Mouse (Mus musculus): Measurements from ENCODE around the gene St3gal2. TPM values are rescaled to one million over a fixed set of nuclear protein-coding genes. Genes with fewer than 3 reads are reported as not detected.
"Not testable (repeated sequence)": the region's sequence is repeated elsewhere in the genome, so short reads cannot be mapped to it uniquely, and the experiment has no call there.

The St3gal2 gene
- polyA plus RNA-seq, 1 experiment from 2014 or later = 25.2 TPM

DNA sequence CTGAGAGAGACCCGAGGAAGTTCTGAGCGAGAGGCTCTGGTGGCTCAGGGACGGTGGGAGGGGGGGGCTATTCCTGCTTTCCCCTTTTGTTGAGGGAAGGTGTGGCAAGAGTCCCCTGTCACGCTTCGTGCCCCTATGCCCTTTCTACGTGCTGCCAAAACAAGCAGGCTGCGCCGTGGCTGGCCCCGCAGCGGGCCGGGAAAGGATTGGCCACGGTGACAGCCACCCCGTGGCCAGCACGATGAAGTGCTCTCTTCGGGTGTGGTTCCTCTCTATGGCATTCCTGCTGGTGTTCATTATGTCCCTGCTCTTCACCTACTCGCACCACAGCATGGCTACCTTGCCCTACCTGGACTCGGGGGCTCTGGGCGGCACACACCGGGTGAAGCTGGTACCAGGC is 37.7 kb downstream of the St3gal2 start:
- 91% methylated on average over 19 of the region's 19 CpGs for WGBS
- H3K27ac ChIP-seq (replicated peaks) = no peak overlapping the region
- ATAC-seq (ENCODE audit: low read depth) = no peak

DNA sequence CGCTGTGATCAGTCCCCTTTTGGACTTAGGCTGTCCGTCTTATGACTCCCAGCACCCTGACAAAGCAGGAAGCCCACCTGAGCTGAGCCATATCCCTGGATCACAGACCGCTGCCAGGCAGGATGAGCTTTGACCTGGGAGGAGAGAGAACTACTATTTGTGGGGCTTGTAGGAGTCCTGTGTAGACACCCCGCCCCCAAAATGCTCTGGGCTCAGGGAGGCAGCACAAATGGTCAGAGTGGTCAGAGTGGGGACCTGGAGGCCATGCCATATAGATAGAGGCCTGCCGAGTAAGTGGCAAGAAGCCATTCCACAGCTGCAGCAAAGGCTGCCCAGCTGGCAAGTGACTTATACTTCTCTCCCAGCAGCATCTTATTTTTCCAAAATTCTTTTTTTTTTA is 38.4 kb downstream of the St3gal2 start:
- H3K9me3 ChIP-seq = no peaks in the 10 kb centered on the region
- H3K4me1 ChIP-seq (replicated peaks) = peaks cover 17% of the 10 kb centered on the region
- no peaks in the 10 kb centered on the region for H3K27me3 ChIP-seq
- 75% methylated on average over 5 of the region's 5 CpGs for WGBS
- no peak overlapping the region for H3K9ac ChIP-seq
- no peak overlapping the region for H3K4me3 ChIP-seq
- no peak for ATAC-seq (ENCODE audit: low read depth)
- H3K36me3 ChIP-seq = peaks cover 50% of the 10 kb centered on the region
- H3K4me2 ChIP-seq = no peak overlapping the region
- no peak overlapping the region for H3K27ac ChIP-seq (replicated peaks)

More for the DNA sequence above, 37.7 kb downstream of the St3gal2 start:
- peaks cover 47% of the 10 kb centered on the region for H3K36me3 ChIP-seq
- H3K9me3 ChIP-seq = no peaks in the 10 kb centered on the region
- no peak overlapping the region for H3K4me3 ChIP-seq
- no peak overlapping the region for H3K4me2 ChIP-seq
- H3K9ac ChIP-seq = no peak overlapping the region
- H3K4me1 ChIP-seq (replicated peaks) = peaks cover 17% of the 10 kb centered on the region
- H3K27me3 ChIP-seq = no peaks in the 10 kb centered on the region

DNA sequence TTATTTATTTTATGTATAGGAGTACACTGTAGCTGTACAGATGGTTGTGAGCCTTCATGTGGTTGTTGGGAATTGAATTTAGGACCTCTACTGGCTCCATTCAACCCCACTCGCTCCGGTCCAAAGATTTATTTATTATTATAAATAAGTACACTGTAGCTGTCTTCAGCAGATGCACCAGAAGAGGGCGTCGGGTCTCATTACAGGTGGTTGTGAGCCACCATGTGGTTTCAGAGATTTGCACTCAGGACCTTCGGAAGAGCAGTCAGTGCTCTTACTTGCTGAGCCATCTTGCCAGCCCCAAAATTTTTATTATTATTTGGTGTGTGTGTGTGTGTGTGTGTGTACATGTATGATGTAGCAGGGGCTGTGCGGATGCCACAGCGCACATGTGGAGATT is 38.8 kb downstream of the St3gal2 start:
- ATAC-seq (ENCODE audit: low read depth); H3K27ac ChIP-seq (replicated peaks); H3K4me3 ChIP-seq; H3K4me2 ChIP-seq; H3K27me3 ChIP-seq; H3K9ac ChIP-seq; H3K9me3 ChIP-seq: not testable (repeated sequence)
- Histone ChIP-seq H3K36me3 (peaks cover 52% of the 10 kb centered on the region), H3K4me1 (replicated peaks) (peaks cover 17% of the 10 kb centered on the region)
- WGBS = 91% methylated on average over 7 of the region's 7 CpGs

DNA sequence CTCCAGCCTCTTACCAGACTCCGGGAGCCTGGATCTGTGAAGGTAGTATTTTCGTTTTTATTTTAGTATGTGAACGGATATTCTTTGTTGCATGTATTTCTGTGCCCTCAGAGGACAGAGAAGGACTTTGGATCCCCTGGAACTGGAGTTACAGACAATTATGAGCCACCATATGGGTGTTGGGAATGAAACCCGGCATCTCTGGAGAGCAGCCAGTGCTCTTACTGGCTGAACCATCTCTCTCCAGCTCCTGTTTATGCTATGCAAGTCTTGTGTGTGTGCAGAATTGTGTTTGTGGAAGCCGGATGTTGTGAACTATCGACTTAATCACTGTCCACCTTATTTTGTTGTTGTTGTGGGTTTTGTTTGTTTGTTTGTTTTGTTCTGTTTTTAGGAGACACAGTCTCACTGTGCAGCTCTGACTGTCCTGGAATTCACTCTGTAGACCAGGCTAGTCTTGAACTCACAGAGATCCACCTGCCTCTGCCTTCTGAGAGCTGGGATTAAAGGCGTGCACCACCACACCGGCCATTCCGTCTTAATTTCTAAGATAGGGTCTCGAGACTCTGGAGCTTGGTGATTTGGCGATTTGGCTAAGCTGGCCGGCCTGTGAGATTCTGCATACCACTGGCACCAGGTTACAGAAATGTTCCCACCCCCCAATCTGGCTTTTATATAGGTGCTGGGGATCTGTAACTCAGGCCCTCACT is 39.5 kb downstream of the St3gal2 start:
- Histone ChIP-seq H3K9ac (no peak overlapping the region), H3K27me3 (no peaks in the 10 kb centered on the region), H3K36me3 (peaks cover 54% of the 10 kb centered on the region), H3K4me3 (no peak overlapping the region), H3K27ac (replicated peaks) (no peak overlapping the region), H3K4me1 (replicated peaks) (peaks cover 17% of the 10 kb centered on the region), H3K4me2 (no peak overlapping the region), H3K9me3 (no peaks in the 10 kb centered on the region)
- 97% methylated on average over 12 of the region's 12 CpGs for WGBS
- ATAC-seq (ENCODE audit: low read depth) = no peak

DNA sequence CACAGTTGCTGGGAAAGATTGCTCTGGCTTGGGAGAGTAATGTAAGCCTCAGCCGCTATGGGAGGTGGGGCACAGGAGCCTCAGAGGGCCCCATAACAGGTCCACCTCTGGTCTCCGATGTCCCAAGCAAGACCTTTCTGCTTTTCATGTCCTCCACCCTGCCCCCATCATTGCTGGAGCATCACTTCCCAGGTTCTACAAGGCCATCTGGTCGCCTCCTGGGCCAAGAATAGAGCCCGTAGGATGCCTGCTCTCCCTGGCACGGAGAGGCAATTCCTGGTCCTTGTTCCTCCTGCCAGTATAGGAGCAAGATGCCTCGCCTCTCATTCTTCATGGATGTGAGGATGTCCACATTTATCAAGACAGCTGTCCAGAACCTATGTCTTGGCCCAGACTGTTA is 40.2 kb downstream of the St3gal2 start:
- Histone ChIP-seq H3K27me3 (no peaks in the 10 kb centered on the region), H3K4me2 (no peak overlapping the region), H3K4me1 (replicated peaks) (peaks cover 19% of the 10 kb centered on the region), H3K9ac (no peak overlapping the region), H3K9me3 (no peaks in the 10 kb centered on the region), H3K36me3 (peaks cover 54% of the 10 kb centered on the region), H3K4me3 (no peak overlapping the region), H3K27ac (replicated peaks) (no peak overlapping the region)
- no peak for ATAC-seq (ENCODE audit: low read depth)
- WGBS = 89% methylated on average over 6 of the region's 6 CpGs

DNA sequence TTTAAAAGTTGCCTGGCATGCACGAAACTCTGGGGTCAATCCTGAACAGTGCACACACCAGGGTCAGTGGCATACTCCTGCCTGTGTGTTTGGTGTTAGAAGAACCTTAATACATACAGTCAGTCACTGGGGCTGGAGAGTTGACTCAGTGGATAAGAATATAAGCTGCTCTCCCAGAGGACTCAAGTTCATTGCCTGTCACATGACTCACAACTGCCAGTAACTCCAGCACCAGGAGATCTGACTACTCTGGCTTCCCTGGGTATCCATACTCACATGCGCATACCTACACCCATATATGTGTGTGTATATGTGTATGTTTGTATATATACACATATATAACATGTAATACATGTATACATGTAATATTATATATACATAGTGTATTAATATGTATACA is 43.3 kb downstream of the St3gal2 start:
- no peaks in the 10 kb centered on the region for H3K9me3 ChIP-seq
- H3K27ac ChIP-seq (replicated peaks) = no peak overlapping the region
- no peak overlapping the region for H3K9ac ChIP-seq
- H3K4me3 ChIP-seq = no peak overlapping the region
- WGBS = 89% methylated on average over 2 of the region's 2 CpGs
- H3K36me3 ChIP-seq = peaks cover 65% of the 10 kb centered on the region
- H3K27me3 ChIP-seq = no peaks in the 10 kb centered on the region
- H3K4me1 ChIP-seq (replicated peaks) = 0 out of 2 replicates have a peak, but pooled peaks cover 3% of the 10 kb centered on the region
- H3K4me2 ChIP-seq = no peak overlapping the region
- no peak for ATAC-seq (ENCODE audit: low read depth)

DNA sequence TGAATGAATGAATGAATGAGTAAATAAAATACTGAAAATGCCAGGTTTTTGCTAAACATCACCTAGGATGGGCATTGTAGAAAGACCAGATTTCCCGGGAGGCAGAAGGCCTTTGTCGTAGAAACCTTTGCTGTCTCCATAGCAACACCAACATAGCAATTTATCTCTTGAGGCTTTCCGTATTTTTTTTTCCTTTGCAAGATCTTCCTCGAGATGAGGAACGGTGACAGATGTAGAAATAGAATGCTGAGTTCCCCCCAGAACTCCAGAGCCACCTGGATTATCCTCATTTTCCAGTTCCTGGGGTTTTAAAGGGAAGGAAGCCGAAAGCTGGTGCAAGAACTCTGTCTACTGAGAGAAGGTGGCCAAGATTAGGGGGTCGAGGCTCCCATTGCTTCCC is 44.9 kb downstream of the St3gal2 start:
- no peak overlapping the region for H3K27ac ChIP-seq (replicated peaks)
- ATAC-seq (ENCODE audit: low read depth) = no peak
- 75% methylated on average over 7 of the region's 7 CpGs for WGBS
- 0 out of 2 replicates have a peak, but pooled peaks cover 3% of the 10 kb centered on the region for H3K4me1 ChIP-seq (replicated peaks)
- H3K9ac ChIP-seq = no peak overlapping the region
- H3K27me3 ChIP-seq = no peaks in the 10 kb centered on the region
- H3K4me3 ChIP-seq = no peak overlapping the region
- H3K36me3 ChIP-seq = peaks cover 56% of the 10 kb centered on the region
- H3K9me3 ChIP-seq = no peaks in the 10 kb centered on the region
- H3K4me2 ChIP-seq = no peak overlapping the region

DNA sequence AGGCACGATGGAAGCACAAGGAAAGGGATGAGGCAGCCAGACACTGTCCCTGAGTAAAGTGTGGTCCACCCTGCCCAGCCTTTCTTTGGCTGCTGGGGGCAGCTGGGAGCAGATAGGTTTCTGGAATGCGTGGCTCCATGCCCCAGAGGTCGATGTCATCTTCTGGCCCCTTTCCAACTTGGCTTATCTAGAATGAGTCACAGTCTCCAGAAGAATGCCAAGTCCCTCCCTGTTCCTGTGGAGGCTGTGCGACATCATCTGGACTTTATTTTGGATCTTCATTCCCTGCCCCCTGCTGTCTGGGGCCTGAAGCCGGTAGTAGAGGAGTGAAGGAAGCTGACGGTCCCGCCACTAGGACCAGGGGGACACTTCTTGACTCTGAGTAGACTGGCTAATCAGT is 45.9 kb downstream of the St3gal2 start:
- no peak overlapping the region for H3K9ac ChIP-seq
- WGBS = 69% methylated on average over 7 of the region's 7 CpGs
- no peaks in the 10 kb centered on the region for H3K9me3 ChIP-seq
- peaks cover 8% of the 10 kb centered on the region for H3K4me1 ChIP-seq (replicated peaks)
- peaks cover 49% of the 10 kb centered on the region for H3K36me3 ChIP-seq
- no peaks in the 10 kb centered on the region for H3K27me3 ChIP-seq
- H3K4me3 ChIP-seq = no peak overlapping the region
- H3K27ac ChIP-seq (replicated peaks) = no peak overlapping the region
- no peak overlapping the region for H3K4me2 ChIP-seq
- no peak for ATAC-seq (ENCODE audit: low read depth)

DNA sequence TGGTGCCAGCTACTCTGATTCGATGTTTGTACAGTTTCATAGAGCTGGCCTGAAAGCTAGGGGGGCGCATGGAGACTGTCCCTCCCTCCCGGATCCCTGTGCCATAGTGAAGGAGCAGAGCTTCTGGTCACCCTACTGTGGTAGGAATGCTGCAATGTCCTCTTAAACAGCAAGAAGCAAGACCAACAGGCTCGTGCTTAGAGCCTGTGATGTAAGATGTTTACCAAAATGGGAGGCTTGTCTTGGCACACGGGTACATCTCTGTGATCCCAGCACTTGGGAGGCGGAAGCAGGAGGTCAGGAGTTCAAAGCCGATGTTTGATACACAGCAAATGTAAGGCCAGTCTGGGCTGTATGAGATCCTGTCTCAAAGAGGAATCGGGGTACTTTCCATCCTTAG is 46.9 kb downstream of the St3gal2 start:
- H3K27me3 ChIP-seq = no peaks in the 10 kb centered on the region
- H3K4me3 ChIP-seq = no peak overlapping the region
- no peak overlapping the region for H3K4me2 ChIP-seq
- no peak overlapping the region for H3K9ac ChIP-seq
- no peak for ATAC-seq (ENCODE audit: low read depth)
- H3K9me3 ChIP-seq = no peaks in the 10 kb centered on the region
- H3K4me1 ChIP-seq (replicated peaks) = peaks cover 15% of the 10 kb centered on the region
- WGBS = 91% methylated on average over 8 of the region's 8 CpGs
- H3K36me3 ChIP-seq = peaks cover 49% of the 10 kb centered on the region
- no peak overlapping the region for H3K27ac ChIP-seq (replicated peaks)

DNA sequence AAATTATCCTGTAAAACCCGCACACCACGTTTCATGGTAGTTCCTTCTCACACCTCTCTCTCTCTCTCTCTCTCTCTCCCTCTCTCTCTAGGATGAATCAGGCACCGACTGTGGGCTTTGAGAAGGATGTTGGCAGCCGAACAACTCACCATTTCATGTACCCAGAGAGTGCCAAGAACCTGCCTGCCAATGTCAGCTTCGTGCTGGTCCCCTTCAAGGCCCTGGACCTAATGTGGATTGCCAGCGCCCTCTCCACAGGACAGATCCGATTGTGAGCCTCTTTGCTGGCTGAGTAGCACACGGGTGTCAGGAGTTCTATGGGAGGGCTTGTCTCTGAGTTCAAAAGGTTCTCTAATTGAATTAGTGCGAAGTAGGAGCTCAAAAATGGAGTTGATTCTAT is 47.6 kb downstream of the St3gal2 start:
- H3K4me2 ChIP-seq = no peak overlapping the region
- 91% methylated on average over 9 of the region's 9 CpGs for WGBS

DNA sequence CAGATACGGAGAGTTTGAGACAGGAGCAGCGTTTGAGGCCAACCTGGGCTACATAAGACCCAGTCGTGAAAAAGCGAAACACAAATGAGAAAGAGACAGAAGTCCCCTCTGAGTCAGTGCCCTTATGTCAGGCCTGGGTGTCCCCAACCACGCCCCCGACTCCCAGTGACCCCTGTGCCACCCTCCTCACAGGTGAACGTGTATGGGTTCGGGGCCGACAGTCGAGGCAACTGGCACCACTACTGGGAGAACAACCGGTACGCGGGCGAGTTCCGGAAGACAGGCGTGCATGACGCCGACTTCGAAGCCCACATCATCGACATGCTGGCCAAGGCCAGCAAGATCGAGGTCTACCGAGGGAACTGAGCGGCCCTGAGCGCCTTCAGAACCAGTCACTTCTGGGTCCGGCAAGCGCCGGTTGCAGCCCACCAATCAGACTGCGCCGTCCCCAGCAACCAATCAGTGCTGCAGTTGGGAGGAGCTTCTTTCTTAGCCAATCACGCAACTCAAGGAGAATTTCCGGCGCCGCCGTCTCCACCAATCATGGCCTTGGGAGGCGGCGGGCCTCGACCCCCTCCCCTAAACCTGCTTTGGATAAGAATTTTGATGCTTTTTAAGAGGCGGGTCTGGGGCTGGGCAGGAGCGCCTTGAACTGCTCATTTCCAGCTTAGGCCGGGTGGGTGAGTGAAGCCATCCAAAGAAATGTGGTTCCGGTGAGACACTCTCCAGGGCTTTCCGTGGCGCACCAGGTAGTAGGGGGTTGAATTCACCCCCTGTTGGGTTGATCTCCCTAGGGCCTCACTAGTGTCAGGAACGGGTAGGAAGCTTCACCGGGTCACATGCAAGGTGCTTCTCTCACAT is 50.4 kb downstream of the St3gal2 start:
- peak; percentile 98 for ATAC-seq (ENCODE audit: low read depth)
- H3K27me3 ChIP-seq = no peaks in the 10 kb centered on the region
- peaks cover 59% of the 10 kb centered on the region for H3K36me3 ChIP-seq
- peak overlapping the region; percentile 71 for H3K9ac ChIP-seq
- no peaks in the 10 kb centered on the region for H3K9me3 ChIP-seq
- peak overlapping the region; percentile 61 for H3K4me2 ChIP-seq
- peak overlapping the region; percentile 64 for H3K27ac ChIP-seq (replicated peaks)
- peak overlapping the region; percentile 44 for H3K4me3 ChIP-seq
- WGBS = 4% methylated on average over 45 of the region's 45 CpGs
- H3K4me1 ChIP-seq (replicated peaks) = peaks cover 13% of the 10 kb centered on the region

More for the DNA sequence above, 47.6 kb downstream of the St3gal2 start:
- Histone ChIP-seq H3K4me3 (no peak overlapping the region), H3K27me3 (no peaks in the 10 kb centered on the region), H3K9ac (no peak overlapping the region), H3K9me3 (no peaks in the 10 kb centered on the region), H3K36me3 (peaks cover 44% of the 10 kb centered on the region), H3K4me1 (replicated peaks) (peaks cover 15% of the 10 kb centered on the region), H3K27ac (replicated peaks) (no peak overlapping the region)
- ATAC-seq (ENCODE audit: low read depth) = no peak

DNA sequence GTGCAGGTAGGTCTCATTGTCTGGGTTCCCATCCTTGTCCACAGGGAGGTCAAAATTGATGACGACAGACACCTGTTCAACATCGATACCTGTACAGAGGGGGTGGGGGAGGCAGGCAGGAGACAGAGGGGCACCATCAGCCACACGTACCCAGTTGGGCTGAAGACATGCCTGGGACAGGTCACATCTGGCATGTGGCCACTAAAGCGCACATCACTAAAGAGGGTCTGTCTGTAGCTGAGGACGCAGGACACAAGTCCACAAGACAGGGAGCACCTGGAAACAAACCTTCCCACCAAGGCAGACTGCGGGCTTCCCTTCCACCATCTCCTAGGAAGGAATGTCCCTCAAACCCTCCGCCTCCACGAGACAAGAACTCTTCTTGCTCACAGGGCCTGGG is 56.8 kb downstream of the St3gal2 start:
- WGBS = 95% methylated on average over 8 of the region's 8 CpGs
- not testable (repeated sequence) for H3K4me1 ChIP-seq (replicated peaks); ATAC-seq (ENCODE audit: low read depth); H3K9ac ChIP-seq; H3K4me2 ChIP-seq; H3K27me3 ChIP-seq; H3K4me3 ChIP-seq; H3K9me3 ChIP-seq; H3K27ac ChIP-seq (replicated peaks)
- H3K36me3 ChIP-seq = peaks cover 68% of the 10 kb centered on the region

Measured in neural tube, embryonic 13.5 days (tissue).